Mouse (Mus musculus) spleen, adult 2 months (tissue): Measurements from ENCODE around the gene Ptgdr2.
A peak's percentile ranks its signal among the peaks of the same experiment; 100 is the strongest.

Experiments
- CTCF ChIP-seq: fragments of 200-500 bp; IDR thresholded peaks from 2 replicates; pipeline ENCODE4 v1.5.1; 2011; ENCODE audit warnings: mild to moderate bottlenecking, inconsistent platforms; ENCODE audit not compliant: insufficient read depth, insufficient read length, insufficient replicate concordance; ENCODE audit errors: extremely low read depth
- POLR2A ChIP-seq: fragments of 200-500 bp; IDR thresholded peaks from 2 replicates; pipeline ENCODE4 v1.6.1; 2011; ENCODE audit warnings: low read depth, low read length, inconsistent platforms

- TF ChIP-seq POLR2A: no peak
- TF ChIP-seq CTCF: peak; percentile 64; the same call in 1 of the 2 replicates
Measured at GRCm38 (mm10) chr19:10907891-10908290, 29.1 kb upstream of the Ptgdr2 start.
